Mouse (Mus musculus): ENCODE data around the gene Cd276.

DNA sequence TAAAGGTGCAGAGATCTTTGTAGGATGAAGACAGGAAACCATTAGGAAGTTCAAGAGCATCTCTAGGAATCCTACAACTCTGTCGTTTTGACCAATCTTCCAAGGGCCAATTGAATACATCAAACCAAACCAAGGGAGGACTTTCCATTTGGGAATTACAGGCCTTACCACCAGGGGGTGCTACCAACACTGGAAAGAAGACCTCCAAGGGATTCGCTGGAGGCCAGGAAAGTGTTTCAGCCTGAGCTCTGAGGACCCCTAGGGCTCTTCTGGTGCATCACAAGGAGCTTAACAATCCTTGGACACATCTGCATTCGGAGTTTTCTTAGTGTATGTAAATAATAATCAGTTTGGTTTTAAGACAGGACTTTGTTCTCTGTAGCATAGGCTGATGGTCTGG, 23.4 kb upstream of the Cd276 start:
- no peak for TF ChIP-seq USF2 (conservative IDR thresholded peaks at IDR 0.05; ENCODE audit: low read depth, low read length)
- no peak for TF ChIP-seq POLR2AphosphoS2 (IDR thresholded peaks at IDR 0.05; ENCODE audit: low read depth, low read length)
- peak; percentile 74 for TF ChIP-seq SMC3 (IDR thresholded peaks at IDR 0.05; ENCODE audit: low read depth, low read length)
- no peak for TF ChIP-seq UBTF (IDR thresholded peaks at IDR 0.05; ENCODE audit: low read depth, low read length)
- TF ChIP-seq POLR2A (IDR thresholded peaks at IDR 0.05; ENCODE audit: low read depth, low read length) = no peak
- TF ChIP-seq MYC (IDR thresholded peaks at IDR 0.05; ENCODE audit: low read depth, low read length) = no peak
- TF ChIP-seq ELF1 (IDR thresholded peaks at IDR 0.05; ENCODE audit: low read depth, low read length) = no peak
- no peak for TF ChIP-seq EP300 (IDR thresholded peaks at IDR 0.05; ENCODE audit: low read length)
- TF ChIP-seq RAD21 (IDR thresholded peaks at IDR 0.05; ENCODE audit: low read depth, low read length) = peak; percentile 74
- TF ChIP-seq USF1 (IDR thresholded peaks at IDR 0.05; ENCODE audit: low read depth, low read length) = no peak
